Mouse (Mus musculus): ENCODE measurements around the gene Ccnt1. TPM values are rescaled to one million over a fixed set of nuclear protein-coding genes. Genes with fewer than 3 reads are reported as not detected.

The Ccnt1 gene
- polyA plus RNA-seq, 1 experiment: 42.6 TPM

DNA sequence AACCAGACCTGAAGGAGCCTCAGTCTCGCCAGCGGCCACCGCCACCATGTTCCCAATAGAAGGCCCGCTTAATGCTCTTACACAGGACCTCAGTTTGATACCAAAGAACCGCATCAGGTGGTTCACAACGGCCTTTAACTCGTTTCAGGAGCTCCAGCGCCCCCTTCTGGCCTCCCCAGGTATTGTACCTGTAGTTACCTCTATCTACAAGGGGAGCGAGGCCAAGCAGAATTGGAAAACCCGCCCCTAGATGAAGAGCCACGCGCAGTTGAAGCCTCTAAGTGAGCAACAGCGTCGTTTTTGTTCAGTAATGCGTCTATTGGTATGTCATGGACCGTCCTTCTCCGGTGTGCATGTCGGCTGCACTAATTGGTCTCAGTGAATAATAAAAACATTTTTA, 66.2 kb downstream of the Ccnt1 start:
- Histone ChIP-seq H3K27ac (ENCODE audit: insufficient read depth, low read depth, low read length) (no peak overlapping the region), H3K4me1 (ENCODE audit: control insufficient read depth, insufficient read depth, low read length) (peaks cover 15% of the 10 kb centered on the region), H3K4me3 (ENCODE audit: insufficient read depth, low read length) (no peak overlapping the region)
- TF ChIP-seq CTCF (IDR thresholded peaks at IDR 0.05; ENCODE audit: low read depth, low read length) (peak; percentile 80), POLR2A (IDR thresholded peaks at IDR 0.05; ENCODE audit: borderline replicate concordance, low read depth, low read length) (no peak)

DNA sequence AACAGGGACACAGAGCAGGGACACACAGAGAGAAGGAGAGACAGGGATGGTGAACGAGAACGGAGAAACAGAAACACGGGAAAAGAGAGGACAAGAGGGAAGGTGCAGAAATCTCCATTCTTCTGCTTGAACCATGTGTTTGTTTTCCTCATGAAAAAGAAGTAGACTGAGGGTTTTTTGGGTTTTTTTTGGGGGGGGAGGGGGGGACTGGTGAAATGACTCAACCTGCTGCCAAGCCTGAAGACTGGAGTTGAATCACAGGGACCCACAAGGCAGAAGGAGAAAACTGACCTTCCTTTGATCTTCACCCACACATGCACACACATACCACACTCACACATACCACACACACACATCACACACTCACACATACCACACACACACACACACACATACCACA, 67.4 kb downstream of the Ccnt1 start:
- peaks cover 15% of the 10 kb centered on the region for H3K4me1 ChIP-seq (ENCODE audit: control insufficient read depth, insufficient read depth, low read length)
- H3K4me3 ChIP-seq (ENCODE audit: insufficient read depth, low read length): no peak overlapping the region
- TF ChIP-seq POLR2A (IDR thresholded peaks at IDR 0.05; ENCODE audit: borderline replicate concordance, low read depth, low read length): no peak
- no peak for TF ChIP-seq CTCF (IDR thresholded peaks at IDR 0.05; ENCODE audit: low read depth, low read length)
- H3K27ac ChIP-seq (ENCODE audit: insufficient read depth, low read depth, low read length): no peak overlapping the region

DNA sequence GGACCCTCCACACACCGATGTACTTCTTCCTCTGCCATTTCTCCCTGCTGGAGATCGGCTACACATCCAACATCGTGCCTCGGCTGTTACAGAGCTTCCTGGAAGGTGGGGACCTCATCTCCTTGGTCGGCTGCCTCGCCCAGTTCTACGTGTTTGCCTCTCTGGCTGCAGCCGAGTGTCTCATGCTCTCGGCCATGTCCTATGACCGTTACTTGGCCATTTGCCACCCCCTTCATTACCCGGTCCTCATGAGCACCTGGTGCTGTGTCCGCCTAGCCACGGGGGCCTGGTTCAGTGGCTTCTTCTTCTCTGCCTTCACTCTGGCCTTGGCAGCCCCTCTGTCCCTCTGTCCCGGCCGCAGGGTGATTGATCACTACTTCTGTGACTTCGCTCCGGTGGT, 73.1 kb downstream of the Ccnt1 start:
- TF ChIP-seq CTCF (IDR thresholded peaks at IDR 0.05; ENCODE audit: low read depth, low read length) (no peak), POLR2A (IDR thresholded peaks at IDR 0.05; ENCODE audit: borderline replicate concordance, low read depth, low read length) (no peak)
- Histone ChIP-seq H3K4me3 (ENCODE audit: insufficient read depth, low read length) (no peak overlapping the region), H3K4me1 (ENCODE audit: control insufficient read depth, insufficient read depth, low read length) (no peaks in the 10 kb centered on the region), H3K27ac (ENCODE audit: insufficient read depth, low read depth, low read length) (no peak overlapping the region)

DNA sequence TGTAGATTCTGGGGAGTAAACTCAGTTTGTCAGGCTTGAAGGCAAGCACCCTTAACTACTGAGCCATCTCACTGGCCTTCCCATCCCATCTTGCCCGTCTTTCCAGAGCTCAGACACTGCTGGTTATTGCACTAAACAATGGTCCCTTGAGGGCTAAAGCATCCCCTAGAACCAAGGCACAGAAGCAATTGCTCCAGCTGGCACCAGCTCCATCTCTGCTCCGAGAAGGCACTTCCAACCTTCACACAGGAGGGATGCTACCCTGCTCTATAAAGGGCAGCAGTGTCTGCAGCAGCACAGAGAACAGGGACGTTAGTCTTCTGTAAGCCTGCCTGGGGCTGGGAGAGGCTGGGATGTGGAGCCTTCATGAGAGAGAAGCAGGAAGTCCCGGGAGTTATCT, 78.6 kb downstream of the Ccnt1 start, which contains the start of gene Olfr279:
Gene Olfr279 (plus strand): TSS at position 301 of the 400 bp plus-strand sequence.
- TF ChIP-seq CTCF (IDR thresholded peaks at IDR 0.05; ENCODE audit: low read depth, low read length): no peak
- no peak for TF ChIP-seq POLR2A (IDR thresholded peaks at IDR 0.05; ENCODE audit: borderline replicate concordance, low read depth, low read length)
- Histone ChIP-seq H3K4me1 (ENCODE audit: control insufficient read depth, insufficient read depth, low read length) (no peaks in the 10 kb centered on the region), H3K4me3 (ENCODE audit: insufficient read depth, low read length) (no peak within 1 kb of the TSS), H3K27ac (ENCODE audit: insufficient read depth, low read depth, low read length) (no peak within 1 kb of the TSS)

DNA sequence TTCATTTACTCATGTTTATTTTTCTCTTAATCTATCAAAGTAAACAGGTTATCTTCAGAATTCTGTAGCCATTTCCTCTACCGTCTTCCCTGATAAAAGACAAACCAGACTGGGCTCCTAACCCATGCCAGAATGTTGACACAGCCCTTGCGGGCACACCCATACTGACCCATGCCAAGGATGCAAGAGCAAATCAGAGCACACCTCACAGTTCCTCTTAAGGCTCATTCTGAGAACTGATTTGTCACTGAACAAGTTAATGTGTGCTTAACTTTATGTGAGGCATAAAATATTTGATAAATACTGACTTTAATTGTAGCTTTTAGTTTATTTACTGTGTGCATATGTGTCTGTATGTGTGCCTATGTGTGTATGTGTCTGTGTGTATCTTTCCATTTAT, 79.4 kb downstream of the Ccnt1 start:
- no peak overlapping the region for H3K27ac ChIP-seq (ENCODE audit: insufficient read depth, low read depth, low read length)

More for the DNA sequence above, 79.4 kb downstream of the Ccnt1 start:
- Histone ChIP-seq H3K4me3 (ENCODE audit: insufficient read depth, low read length) (no peak overlapping the region), H3K4me1 (ENCODE audit: control insufficient read depth, insufficient read depth, low read length) (no peaks in the 10 kb centered on the region)
- TF ChIP-seq CTCF (IDR thresholded peaks at IDR 0.05; ENCODE audit: low read depth, low read length) (no peak), POLR2A (IDR thresholded peaks at IDR 0.05; ENCODE audit: borderline replicate concordance, low read depth, low read length) (no peak)

Other genes starting within 250 kb of the Ccnt1 start
- not detected in 2 replicates for gene Olfr284, start 229.9 kb downstream of the Ccnt1 start, polyA plus RNA-seq (2012; ENCODE audit: insufficient read depth, insufficient read length, missing spikeins)
- not detected in 2 replicates for gene Olfr283, start 190.0 kb downstream of the Ccnt1 start, polyA plus RNA-seq (2012; ENCODE audit: insufficient read depth, insufficient read length, missing spikeins)
- not detected in 2 replicates for gene Olfr282, start 139.7 kb downstream of the Ccnt1 start, polyA plus RNA-seq (2012; ENCODE audit: insufficient read depth, insufficient read length, missing spikeins)
- not detected in 2 replicates for gene Olfr281, start 118.3 kb downstream of the Ccnt1 start, polyA plus RNA-seq (2012; ENCODE audit: insufficient read depth, insufficient read length, missing spikeins)
- gene OR5BS1P, start 101.0 kb downstream of the Ccnt1 start, polyA plus RNA-seq (2012; ENCODE audit: insufficient read depth, insufficient read length, missing spikeins): not detected in 2 replicates
- gene Lalba, start 88.2 kb downstream of the Ccnt1 start, polyA plus RNA-seq (2012; ENCODE audit: insufficient read depth, insufficient read length, missing spikeins): not detected in 2 replicates
- gene Olfr279, start 78.5 kb downstream of the Ccnt1 start, polyA plus RNA-seq (2012; ENCODE audit: insufficient read depth, insufficient read length, missing spikeins): not detected in 2 replicates
- gene Kansl2, start 36.7 kb downstream of the Ccnt1 start, polyA plus RNA-seq (2012; ENCODE audit: insufficient read depth, insufficient read length, missing spikeins): 56.6 and 62.4 TPM in 2 replicates
- gene 4930415O20Rik, start 81 bp upstream of the Ccnt1 start, polyA plus RNA-seq (2012; ENCODE audit: insufficient read depth, insufficient read length, missing spikeins): not detected in 2 replicates
- gene Adcy6, start 39.2 kb upstream of the Ccnt1 start, polyA plus RNA-seq (2012; ENCODE audit: insufficient read depth, insufficient read length, missing spikeins): 0.35 and 0.72 TPM in 2 replicates
- 0.88 and 1.3 TPM in 2 replicates for gene Cacnb3, start 59.9 kb upstream of the Ccnt1 start, polyA plus RNA-seq (2012; ENCODE audit: insufficient read depth, insufficient read length, missing spikeins)
- 83.1 and 84.9 TPM in 2 replicates for gene Ddx23, start 92.0 kb upstream of the Ccnt1 start, polyA plus RNA-seq (2012; ENCODE audit: insufficient read depth, insufficient read length, missing spikeins)
- 1.1 TPM in 2 replicates for gene Rnd1, start 106.5 kb upstream of the Ccnt1 start, polyA plus RNA-seq (2012; ENCODE audit: insufficient read depth, insufficient read length, missing spikeins)
- gene Ccdc65, start 137.3 kb upstream of the Ccnt1 start, polyA plus RNA-seq (2012; ENCODE audit: insufficient read depth, insufficient read length, missing spikeins): not detected in 2 replicates
- 0.93 TPM in 1 of 2 replicates, not detected in the other for gene Fkbp11, start 157.3 kb upstream of the Ccnt1 start, polyA plus RNA-seq (2012; ENCODE audit: insufficient read depth, insufficient read length, missing spikeins)
- gene Arf3, start 192.3 kb upstream of the Ccnt1 start, polyA plus RNA-seq (2012; ENCODE audit: insufficient read depth, insufficient read length, missing spikeins): 93.8 and 103 TPM in 2 replicates
- gene Wnt10b, start 207.2 kb upstream of the Ccnt1 start, polyA plus RNA-seq (2012; ENCODE audit: insufficient read depth, insufficient read length, missing spikeins): not detected in 2 replicates
- not detected in 2 replicates for gene Wnt1, start 218.9 kb upstream of the Ccnt1 start, polyA plus RNA-seq (2012; ENCODE audit: insufficient read depth, insufficient read length, missing spikeins)
- gene Ddn, start 238.6 kb upstream of the Ccnt1 start, polyA plus RNA-seq (2012; ENCODE audit: insufficient read depth, insufficient read length, missing spikeins): not detected in 2 replicates

All from bone marrow macrophage, adult 2 months (primary cell).